Mouse (Mus musculus) forebrain, embryonic 14.5 days (tissue): ENCODE data around the gene Krtap1-5. TPM values are rescaled to one million over a fixed set of nuclear protein-coding genes. Genes with fewer than 3 reads are reported as not detected.
A peak's percentile ranks its signal among the peaks of the same experiment; 100 is the strongest.

Experiments
- ATAC-seq: fragments of 200-750 bp; cut with Nextera tagmentation; 2 replicates; pipeline ENCODE4 v1.8.0; 2017; ENCODE audit warnings: mild to moderate bottlenecking, moderate library complexity
- DNase-seq: peaks from one replicate; pipeline ENCODE4 v3.0.0-alpha.2; 2015; ENCODE audit warnings: low spot score
- H3K27ac ChIP-seq: fragments of 300-500 bp; sonication (generic); 2 replicates; pipeline ENCODE4 v1.5.1; 2014; ENCODE audit warnings: low read depth, mild to moderate bottlenecking, control low read depth, low read length, moderate library complexity
- H3K27me3 ChIP-seq: fragments of 300-500 bp; sonication (generic); replicated peaks from 2 replicates; pipeline ENCODE4 v1.6.1; 2014; ENCODE audit warnings: low read length, control low read depth, mixed read lengths; ENCODE audit not compliant: control insufficient read depth, insufficient read depth
- H3K36me3 ChIP-seq: fragments of 300-500 bp; sonication (generic); 2 replicates; pipeline ENCODE4 v1.6.1; 2014; ENCODE audit warnings: low read length, control low read depth; ENCODE audit not compliant: control insufficient read depth, insufficient read depth
- H3K4me1 ChIP-seq: fragments of 300-500 bp; sonication (generic); 2 replicates; pipeline ENCODE4 v1.6.1; 2014; ENCODE audit warnings: antibody characterized with exemption, low read length, control low read depth; ENCODE audit not compliant: control insufficient read depth, insufficient read depth
- H3K4me2 ChIP-seq: fragments of 300-500 bp; sonication (generic); 2 replicates; pipeline ENCODE4 v1.6.1; 2014; ENCODE audit warnings: mild to moderate bottlenecking, control low read depth, low read length
- H3K4me3 ChIP-seq: fragments of 300-500 bp; sonication (generic); 2 replicates; pipeline ENCODE4 v1.5.1; 2014; ENCODE audit warnings: low read depth, low read length, control low read depth
- H3K9ac ChIP-seq: fragments of 300-500 bp; sonication (generic); 2 replicates; pipeline ENCODE4 v1.6.1; 2014; ENCODE audit warnings: mild to moderate bottlenecking, low read length, control low read depth, moderate library complexity
- H3K9me3 ChIP-seq: fragments of 300-500 bp; sonication (generic); replicated peaks from 2 replicates; pipeline ENCODE4 v1.6.1; 2016; ENCODE audit warnings: low read length, control low read depth, mixed read lengths; ENCODE audit not compliant: control insufficient read depth
- WGBS: fragments of 180-500 bp; shearing (Covaris S2); extraction: QIAGEN DNeasy Blood & Tissue Kit; methylation state at CpG from one replicate; pipeline ENCODE4 v1.1.7; 2014; 5-methylcytosine and 5-hydroxymethylcytosine counted together
- polyA plus RNA-seq: library from polyadenylated mRNA; unstranded; fragments of >200 nt; fragmentation: Nextera tagmentation; extraction: Ambion mirVana; gene quantifications from 2 replicates; pipeline ENCODE4 v1.2.1, GENCODE M21; 2014

Krtap1-5 gene
- polyA plus RNA-seq, 1 experiment from 2014 or later = not detected

- ATAC-seq (no peak), DNase-seq (peak; percentile 13)
- Histone ChIP-seq H3K27ac (no peak overlapping the region), H3K4me1 (no peaks in the 10 kb centered on the region), H3K4me3 (no peak overlapping the region), H3K9me3 (no peaks in the 10 kb centered on the region), H3K9ac (no peak overlapping the region), H3K4me2 (no peak overlapping the region), H3K27me3 (no peaks in the 10 kb centered on the region), H3K36me3 (no peaks in the 10 kb centered on the region)
- WGBS = 84% methylated on average over 7 of the region's 7 CpGs
These were observed 4.3 kb upstream of the Krtap1-5 start for GRCm38 (mm10) chr11:99585096-99585495.

DNA sequence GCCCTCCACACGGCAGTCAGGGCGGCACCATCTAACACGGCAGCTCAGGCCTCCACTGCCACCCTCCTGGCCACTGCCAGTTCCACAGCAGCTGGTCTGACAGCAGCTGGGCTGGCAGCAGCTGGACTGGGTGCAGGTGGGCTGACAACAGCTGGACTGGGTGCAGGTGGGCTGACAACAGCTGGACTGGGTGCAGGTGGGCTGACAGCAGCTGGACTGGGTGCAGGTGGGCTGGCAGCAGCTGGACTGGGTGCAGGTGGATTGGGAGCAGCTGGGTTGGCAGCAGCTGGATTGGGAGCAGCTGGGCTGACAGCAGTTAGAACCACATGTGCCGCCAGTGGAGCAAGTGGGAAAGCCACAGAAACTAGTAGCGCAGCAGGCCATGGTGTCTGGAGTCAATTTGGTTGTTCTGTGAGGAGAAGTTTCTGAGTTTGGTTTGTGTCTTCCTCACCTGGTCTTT, 2.5 kb upstream of the Krtap1-5 start, which contains the start of gene Krtap1-4:
Gene Krtap1-4 (minus strand): TSS at position 410 of the 460 bp plus-strand sequence.
- WGBS = 81% methylated on average over 5 of the region's 5 CpGs
- no peak for ATAC-seq

GRCm38 (mm10) chr11:99581564-99581963, 748 bp upstream of the Krtap1-5 start:
- no peak overlapping the region for H3K27ac ChIP-seq

More for the DNA sequence above, 2.5 kb upstream of the Krtap1-5 start, which contains the start of gene Krtap1-4:
- Histone ChIP-seq H3K27ac (no peak within 1 kb of the TSS), H3K27me3 (no peaks in the 10 kb centered on the region), H3K4me1 (no peaks in the 10 kb centered on the region), H3K4me2 (no peak within 1 kb of the TSS), H3K36me3 (no peaks in the 10 kb centered on the region), H3K4me3 (no peak within 1 kb of the TSS), H3K9ac (no peak within 1 kb of the TSS), H3K9me3 (no peaks in the 10 kb centered on the region)
- DNase-seq = no peak

DNA sequence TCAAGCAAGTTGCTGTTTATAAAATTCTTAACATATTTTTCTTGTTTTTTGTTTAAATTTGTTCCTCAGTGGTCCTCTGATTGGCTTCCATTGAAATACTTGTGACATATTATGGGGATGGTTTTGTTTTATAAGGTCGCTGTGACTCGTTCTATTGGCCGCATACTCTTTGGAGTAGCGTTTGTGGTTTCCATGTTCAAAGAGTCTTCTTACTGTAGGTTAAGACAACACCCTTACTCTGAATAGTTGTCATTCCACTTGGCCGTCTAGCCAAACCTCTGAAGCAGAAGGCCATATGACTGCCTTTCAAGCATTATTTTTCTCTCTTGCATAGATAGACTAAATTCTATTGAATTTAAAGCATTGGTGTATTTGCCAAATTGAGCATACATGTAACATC, 235 bp upstream of the Krtap1-5 start:
- Histone ChIP-seq H3K9ac (no peak overlapping the region), H3K4me1 (no peaks in the 10 kb centered on the region), H3K27me3 (no peaks in the 10 kb centered on the region), H3K36me3 (no peaks in the 10 kb centered on the region), H3K27ac (no peak overlapping the region), H3K4me2 (no peak overlapping the region), H3K9me3 (no peaks in the 10 kb centered on the region), H3K4me3 (no peak overlapping the region)
- 90% methylated on average over 5 of the region's 5 CpGs for WGBS
- no peak for DNase-seq
- no peak for ATAC-seq

More at GRCm38 (mm10) chr11:99581564-99581963, 748 bp upstream of the Krtap1-5 start:
- 66% methylated on average over 6 of the region's 6 CpGs for WGBS
- no peak overlapping the region for H3K9ac ChIP-seq
- no peak for ATAC-seq
- H3K4me3 ChIP-seq = no peak overlapping the region
- H3K36me3 ChIP-seq = no peaks in the 10 kb centered on the region
- no peaks in the 10 kb centered on the region for H3K9me3 ChIP-seq
- no peaks in the 10 kb centered on the region for H3K27me3 ChIP-seq
- DNase-seq = no peak
- no peaks in the 10 kb centered on the region for H3K4me1 ChIP-seq
- H3K4me2 ChIP-seq = no peak overlapping the region

DNA sequence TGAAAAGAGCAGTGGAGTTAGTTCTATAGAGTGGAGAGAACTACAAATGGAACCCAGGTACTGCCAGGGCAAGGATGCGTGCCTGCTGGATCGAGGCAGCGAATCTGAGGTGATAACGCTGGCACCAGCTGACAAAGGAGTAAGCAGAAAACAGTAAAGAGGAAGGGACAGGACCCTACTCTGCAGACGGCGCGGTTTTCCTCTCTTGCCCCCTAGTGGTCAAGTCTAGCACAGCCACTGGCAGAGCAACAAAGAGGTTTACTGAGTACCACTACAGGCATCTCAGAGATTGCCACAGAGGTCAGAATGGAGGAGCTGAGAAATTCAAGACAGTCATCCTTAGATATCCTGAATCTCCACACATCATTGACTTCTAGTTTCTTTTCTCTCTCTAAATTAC, 6.7 kb downstream of the Krtap1-5 start:
- H3K4me1 ChIP-seq = no peaks in the 10 kb centered on the region
- no peak overlapping the region for H3K4me3 ChIP-seq
- no peaks in the 10 kb centered on the region for H3K36me3 ChIP-seq
- peak; percentile 70 for ATAC-seq
- no peaks in the 10 kb centered on the region for H3K27me3 ChIP-seq
- no peak overlapping the region for H3K27ac ChIP-seq
- peak overlapping the region; percentile 42 for H3K4me2 ChIP-seq
- peak overlapping the region; percentile 37; the same call in 1 of the 2 replicates for H3K9ac ChIP-seq
- H3K9me3 ChIP-seq = no peaks in the 10 kb centered on the region
- WGBS = 3% methylated on average over 7 of the region's 7 CpGs
- peak; percentile 86 for DNase-seq

DNA sequence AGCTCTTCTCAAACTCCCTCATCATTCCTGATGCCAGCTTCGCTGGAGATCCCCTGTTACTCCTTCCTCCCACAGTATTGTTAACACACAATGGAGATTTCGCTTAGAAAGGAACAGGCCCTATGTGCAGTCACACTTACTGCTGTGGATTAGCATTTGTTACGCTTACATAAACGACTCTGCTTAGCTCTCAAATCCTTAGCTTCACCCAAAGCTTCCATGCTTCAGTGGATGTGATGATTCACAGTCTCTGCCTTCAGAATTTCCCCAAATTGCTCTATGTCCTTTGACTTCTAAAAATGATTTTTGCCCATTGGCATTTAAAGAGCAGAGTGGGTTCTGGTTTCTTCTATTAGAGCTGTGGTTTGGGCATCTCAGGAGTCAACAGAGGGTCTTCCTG, 7.7 kb downstream of the Krtap1-5 start:
- no peaks in the 10 kb centered on the region for H3K36me3 ChIP-seq
- no peak for ATAC-seq
- H3K9me3 ChIP-seq = no peaks in the 10 kb centered on the region
- H3K27ac ChIP-seq = no peak overlapping the region
- no peak for DNase-seq
- no peaks in the 10 kb centered on the region for H3K4me1 ChIP-seq
- no peak overlapping the region for H3K4me3 ChIP-seq
- 23% methylated on average over 4 of the region's 4 CpGs for WGBS
- no peak overlapping the region for H3K4me2 ChIP-seq
- H3K27me3 ChIP-seq = no peaks in the 10 kb centered on the region
- no peak overlapping the region for H3K9ac ChIP-seq

DNA sequence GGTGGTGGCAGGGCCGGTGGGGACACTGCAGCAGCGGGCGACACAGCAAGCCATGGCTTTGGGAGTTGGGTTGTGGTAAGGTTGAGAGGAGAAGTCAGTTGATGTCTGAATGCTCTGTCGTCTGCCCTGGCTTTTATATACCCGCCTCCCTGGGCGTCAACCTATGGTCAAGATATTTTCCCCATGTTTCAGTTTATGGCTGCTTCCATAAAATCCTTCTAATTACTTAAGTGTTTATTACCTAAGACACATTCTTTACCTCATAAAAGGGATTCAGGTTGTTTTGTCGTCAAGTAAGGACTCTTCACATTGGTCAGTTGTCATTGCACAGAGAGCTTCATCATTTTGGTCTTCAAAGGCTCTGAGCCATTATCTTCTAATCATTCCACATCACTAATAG, 14.3 kb downstream of the Krtap1-5 start, which contains the start of gene Krtap3-1:
Gene Krtap3-1 (minus strand): TSS at position 101 of the 400 bp plus-strand sequence.
- ATAC-seq = no peak
- WGBS = 95% methylated on average over 7 of the region's 7 CpGs
- H3K9me3 ChIP-seq = no peaks in the 10 kb centered on the region

GRCm38 (mm10) chr11:99562580-99562979, 18.2 kb downstream of the Krtap1-5 start:
- no peak for DNase-seq
- no peaks in the 10 kb centered on the region for H3K27me3 ChIP-seq
- H3K4me1 ChIP-seq = no peaks in the 10 kb centered on the region
- H3K9me3 ChIP-seq = no peaks in the 10 kb centered on the region
- no peak for ATAC-seq
- no peak overlapping the region for H3K4me3 ChIP-seq
- no peaks in the 10 kb centered on the region for H3K36me3 ChIP-seq
- no peak overlapping the region for H3K4me2 ChIP-seq
- WGBS = 84% methylated on average over 6 of the region's 6 CpGs
- H3K27ac ChIP-seq = no peak overlapping the region
- H3K9ac ChIP-seq = no peak overlapping the region

More for the DNA sequence above, 14.3 kb downstream of the Krtap1-5 start, which contains the start of gene Krtap3-1:
- Histone ChIP-seq H3K36me3 (no peaks in the 10 kb centered on the region), H3K4me1 (no peaks in the 10 kb centered on the region), H3K4me3 (no peak within 1 kb of the TSS), H3K27ac (no peak within 1 kb of the TSS), H3K27me3 (no peaks in the 10 kb centered on the region), H3K9ac (no peak within 1 kb of the TSS), H3K4me2 (no peak within 1 kb of the TSS)
- no peak for DNase-seq

GRCm38 (mm10) chr11:99559366-99559765, 21.4 kb downstream of the Krtap1-5 start, which contains the start of gene Gm11939:
Gene Gm11939, minus strand, starts transcription at chr11:99559466.
- 92% methylated on average over 9 of the region's 9 CpGs for whole genome bisulfite sequencing
- Histone ChIP-seq H3K36me3 (no peaks in the 10 kb centered on the region), H3K9me3 (no peaks in the 10 kb centered on the region), H3K27ac (no peak within 1 kb of the TSS), H3K27me3 (no peaks in the 10 kb centered on the region), H3K4me3 (no peak within 1 kb of the TSS), H3K4me1 (no peaks in the 10 kb centered on the region), H3K9ac (no peak within 1 kb of the TSS), H3K4me2 (no peak within 1 kb of the TSS)
- DNase-seq (no peak), ATAC-seq (no peak)
